ENCODE assay signal across 9 mouse cellular contexts in genomic region chr6:28423767-28424695, GRCm38 (mm10). TPM values are rescaled to one million over a fixed set of nuclear protein-coding genes. Genes with fewer than 3 reads are reported as not detected.
A peak's percentile ranks its signal among the peaks of the same experiment; 100 is the strongest.
DNase-seq lines count a peak whose midpoint lies in the region; ATAC-seq and TF ChIP-seq lines count a peak whose summit lies in the region.
"Had no signal": no experiment of that assay in that cellular context is flagged by ENCODE, and none has a peak within 500 bp of the region (broad histone marks: within the 10 kb centered on the region; RNA-seq: fewer than 3 reads in every experiment).

No protein-coding gene starts in this region.

- no peaks in the 10 kb centered on the region for H3K27me3 ChIP-seq in forebrain, postnatal 0 days (ENCODE audit: insufficient read depth, low read length)
- H3K27me3 ChIP-seq in hindbrain, embryonic 13.5 days: no peaks in the 10 kb centered on the region

- peaks cover 24% of the 10 kb centered on the region for H3K4me1 ChIP-seq in forebrain, postnatal 0 days (ENCODE audit: insufficient read depth)
- peaks cover 55% of the 10 kb centered on the region for H3K4me1 ChIP-seq in hindbrain, embryonic 13.5 days (replicated peaks)

- peak overlapping the region; percentile 74 for H3K4me2 ChIP-seq in forebrain, postnatal 0 days (ENCODE audit: low read depth)
- peak overlapping the region; percentile 69 for H3K4me2 ChIP-seq in hindbrain, embryonic 13.5 days

- no peaks in the 10 kb centered on the region for H3K9me3 ChIP-seq in forebrain, postnatal 0 days (ENCODE audit: low read length)
- no peaks in the 10 kb centered on the region for H3K9me3 ChIP-seq in hindbrain, embryonic 13.5 days

- peak overlapping the region; percentile 97 for H3K9ac ChIP-seq in forebrain, postnatal 0 days
- H3K9ac ChIP-seq in hindbrain, embryonic 13.5 days: peak overlapping the region; percentile 97

- peak overlapping the region; percentile 80 for H3K27ac ChIP-seq in forebrain, postnatal 0 days (ENCODE audit: low read depth, low read length)
- H3K27ac ChIP-seq in hindbrain, embryonic 13.5 days: peak overlapping the region; percentile 88

- peak; percentile 41; the same call in 1 of the 2 replicates for TF ChIP-seq CTCF in forebrain, postnatal 0 days (IDR thresholded peaks at IDR 0.05; ENCODE audit: low read depth)

- H3K4me3 ChIP-seq in forebrain, postnatal 0 days (ENCODE audit: low read depth, low read length): peak overlapping the region; percentile 86
- peak overlapping the region; percentile 91 for H3K4me3 ChIP-seq in hindbrain, embryonic 13.5 days

- DNase-seq in Muller cell, postnatal 12 days (ENCODE audit: inconsistent ontology term): peak; percentile 70
- DNase-seq in cerebellum, adult 18-20 months: peak; percentile 74 to 76
- peak; percentile 45 for DNase-seq in forebrain, postnatal 0 days
- DNase-seq in left cerebral cortex, adult 8-10 months (ENCODE audit: low spot score in 2 of 2): peak; percentile 39 to 59
- peak; percentile 38 for DNase-seq in right cerebral cortex, postnatal 14 days
- peak; percentile 75 for DNase-seq in yolk sac, embryonic 10.5 days (ENCODE audit: low spot score)

- H3K36me3 ChIP-seq in forebrain, postnatal 0 days (ENCODE audit: insufficient read depth): peaks cover 25% of the 10 kb centered on the region
- H3K36me3 ChIP-seq in hindbrain, embryonic 13.5 days: peaks cover 24% of the 10 kb centered on the region

- peak; percentile 50 for ATAC-seq in forebrain, postnatal 0 days
- peak; percentile 67 for ATAC-seq in hindbrain, embryonic 13.5 days (ENCODE audit: low FRiP score)
- ATAC-seq in megakaryocyte, adult 5-6 weeks (ENCODE audit: poor library complexity, severe bottlenecking): peak; percentile 14; the same call in 1 of the 2 replicates

- 10% methylated on average over 44 of the region's 46 CpGs for WGBS in forebrain, postnatal 0 days
- WGBS in hindbrain, embryonic 13.5 days: 11% methylated on average over 40 of the region's 46 CpGs

RNA-seq across cellular contexts. Expression of gene Arf5, which starts 0.7 kb away (rescaled TPM):
- 292 and 346 TPM in 2 replicates for total RNA-seq in forebrain, postnatal 0 days (2014; rRNA removed)
- polyA plus RNA-seq in forebrain, postnatal 0 days (2015; fragmentation: Nextera tagmentation; extraction: Ambion mirVana): 536 and 587 TPM in 2 replicates
- 401 and 406 TPM in 2 replicates for polyA plus RNA-seq in hindbrain, embryonic 13.5 days (2015; fragmentation: Nextera tagmentation; extraction: Ambion mirVana)
- 100 to 1,000 TPM; 230 to 256 (median 247) TPM for total RNA-seq in left cerebral cortex, adult 8-10 months (2022)
- total RNA-seq in megakaryocyte, adult 5-6 weeks (2015): 68.1 and 109 TPM in 2 replicates
- total RNA-seq in megakaryocyte, adult 5-6 weeks (2017): 48.1 and 70.7 TPM in 2 replicates

RNA-seq across cellular contexts. Expression of gene Fscn3, which starts 3.6 kb away (rescaled TPM):
- total RNA-seq in forebrain, postnatal 0 days (2014; rRNA removed): 0.19 TPM in 1 of 2 replicates, not detected in the other
- not detected in 2 replicates for polyA plus RNA-seq in forebrain, postnatal 0 days (2015; fragmentation: Nextera tagmentation; extraction: Ambion mirVana)
- polyA plus RNA-seq in hindbrain, embryonic 13.5 days (2015; fragmentation: Nextera tagmentation; extraction: Ambion mirVana): not detected in 2 replicates
- not detected for total RNA-seq in left cerebral cortex, adult 8-10 months (2022)
- not detected in 2 replicates for total RNA-seq in megakaryocyte, adult 5-6 weeks (2015)
- not detected in 2 replicates for total RNA-seq in megakaryocyte, adult 5-6 weeks (2017)

RNA-seq across cellular contexts. Expression of gene Gcc1, which starts 4.2 kb away (rescaled TPM):
- total RNA-seq in forebrain, postnatal 0 days (2014; rRNA removed): 17.1 and 17.2 TPM in 2 replicates
- polyA plus RNA-seq in forebrain, postnatal 0 days (2015; fragmentation: Nextera tagmentation; extraction: Ambion mirVana): 7.1 and 9.6 TPM in 2 replicates
- 12.0 and 13.8 TPM in 2 replicates for polyA plus RNA-seq in hindbrain, embryonic 13.5 days (2015; fragmentation: Nextera tagmentation; extraction: Ambion mirVana)
- 10 to 100 TPM; 15.7 to 22.2 (median 19.9) TPM for total RNA-seq in left cerebral cortex, adult 8-10 months (2022)
- total RNA-seq in megakaryocyte, adult 5-6 weeks (2015): 4.2 and 4.8 TPM in 2 replicates
- 14.2 and 19.7 TPM in 2 replicates for total RNA-seq in megakaryocyte, adult 5-6 weeks (2017)

RNA-seq across cellular contexts. Expression of gene Pax4, which starts 25.1 kb away (rescaled TPM):
- 0.29 TPM in 1 of 2 replicates, not detected in the other for total RNA-seq in forebrain, postnatal 0 days (2014; rRNA removed)
- 0.11 and 0.16 TPM in 2 replicates for polyA plus RNA-seq in forebrain, postnatal 0 days (2015; fragmentation: Nextera tagmentation; extraction: Ambion mirVana)
- not detected in 2 replicates for polyA plus RNA-seq in hindbrain, embryonic 13.5 days (2015; fragmentation: Nextera tagmentation; extraction: Ambion mirVana)
- not detected for total RNA-seq in left cerebral cortex, adult 8-10 months (2022)
- total RNA-seq in megakaryocyte, adult 5-6 weeks (2015): not detected in 2 replicates
- total RNA-seq in megakaryocyte, adult 5-6 weeks (2017): not detected in 2 replicates
- total RNA-seq: left cerebral cortex, postnatal 10 days had no signal

RNA-seq across cellular contexts. Expression of gene Zfp800, which starts 26.2 kb away (rescaled TPM):
- 22.1 and 24.9 TPM in 2 replicates for total RNA-seq in forebrain, postnatal 0 days (2014; rRNA removed)
- polyA plus RNA-seq in forebrain, postnatal 0 days (2015; fragmentation: Nextera tagmentation; extraction: Ambion mirVana): 14.1 and 16.5 TPM in 2 replicates
- 21.5 and 23.0 TPM in 2 replicates for polyA plus RNA-seq in hindbrain, embryonic 13.5 days (2015; fragmentation: Nextera tagmentation; extraction: Ambion mirVana)
- 10 to 100 TPM; 18.2 to 22.3 (median 20.9) TPM for total RNA-seq in left cerebral cortex, adult 8-10 months (2022)
- 29.3 and 40.3 TPM in 2 replicates for total RNA-seq in megakaryocyte, adult 5-6 weeks (2015)
- total RNA-seq in megakaryocyte, adult 5-6 weeks (2017): 36.1 and 48.9 TPM in 2 replicates

Comparison
In these comparisons a context has a peak if more than half of its experiments do, and no peak if none do; other contexts are left out.
1. Peak in every context shown above with its lines: DNase-seq, ATAC-seq, H3K4me3 ChIP-seq and H3K27ac ChIP-seq.
2. ATAC-seq: peak in every context shown above with its lines; median percentile 67 in hindbrain, embryonic 13.5 days; 50 in forebrain, postnatal 0 days; 14 in megakaryocyte, adult 5-6 weeks.